Mouse (Mus musculus): ENCODE measurements around the gene Hectd4. TPM values are rescaled to one million over a fixed set of nuclear protein-coding genes. Genes with fewer than 3 reads are reported as not detected.
"Not testable (repeated sequence)": the region's sequence is repeated elsewhere in the genome, so short reads cannot be mapped to it uniquely, and the experiment has no call there.

Gene Hectd4
- polyA plus RNA-seq, 1 experiment from 2014 or later = 8.4 TPM

GRCm38 (mm10) chr5:121206984-121207383 lies 13.0 kb upstream of the Hectd4 start:
- H3K9ac ChIP-seq (replicated peaks) = 0 out of 2 replicates have a peak overlapping the region, but pooled peaks have one; percentile 99
- peak overlapping the region; percentile 65; the same call in 1 of the 2 replicates for H3K4me2 ChIP-seq
- peaks cover 65% of the 10 kb centered on the region for H3K36me3 ChIP-seq
- no peak overlapping the region for H3K27ac ChIP-seq
- no peaks in the 10 kb centered on the region for H3K27me3 ChIP-seq
- no peak overlapping the region for H3K4me3 ChIP-seq (replicated peaks)
- H3K9me3 ChIP-seq = no peaks in the 10 kb centered on the region
- H3K4me1 ChIP-seq (replicated peaks) = peaks cover 21% of the 10 kb centered on the region
- WGBS = 89% methylated on average over 3 of the region's 3 CpGs
- ATAC-seq (ENCODE audit: insufficient number of reproducible peaks, insufficient read depth, low FRiP score, low TSS enrichment, low read depth) = no peak

GRCm38 (mm10) chr5:121209755-121210600 lies 10.0 kb upstream of the Hectd4 start:
- WGBS = 92% methylated on average over 9 of the region's 9 CpGs
- H3K27me3 ChIP-seq = no peaks in the 10 kb centered on the region

DNA sequence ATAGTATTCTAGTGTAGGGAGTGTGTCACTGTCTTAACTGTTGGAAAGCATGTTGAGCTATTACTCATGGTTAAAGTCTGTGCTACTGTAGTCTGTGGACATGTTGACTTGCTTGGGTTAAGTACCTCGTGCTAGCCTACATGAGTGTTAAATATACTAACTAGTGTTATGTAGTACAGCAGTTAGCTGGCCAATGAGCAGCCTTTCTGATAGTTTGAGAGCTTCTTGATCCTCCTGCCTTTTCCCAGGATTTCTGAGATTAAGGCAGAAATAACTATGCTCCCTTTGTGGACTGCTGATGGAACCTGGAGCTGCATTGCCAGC lies 9.5 kb upstream of the Hectd4 start:
- peaks cover 20% of the 10 kb centered on the region for H3K4me1 ChIP-seq (replicated peaks)
- WGBS = 77% methylated on average over 1 of the region's 1 CpGs
- H3K9ac ChIP-seq (replicated peaks) = no peak overlapping the region
- H3K36me3 ChIP-seq = peaks cover 75% of the 10 kb centered on the region
- no peak overlapping the region for H3K4me2 ChIP-seq
- H3K9me3 ChIP-seq = no peaks in the 10 kb centered on the region
- no peak overlapping the region for H3K27ac ChIP-seq
- H3K27me3 ChIP-seq = no peaks in the 10 kb centered on the region
- H3K4me3 ChIP-seq (replicated peaks) = no peak overlapping the region
- ATAC-seq (ENCODE audit: insufficient number of reproducible peaks, insufficient read depth, low FRiP score, low TSS enrichment, low read depth) = no peak

More at GRCm38 (mm10) chr5:121209755-121210600, 10.0 kb upstream of the Hectd4 start:
- no peak overlapping the region for H3K27ac ChIP-seq
- no peak overlapping the region for H3K4me2 ChIP-seq
- peaks cover 21% of the 10 kb centered on the region for H3K4me1 ChIP-seq (replicated peaks)
- no peaks in the 10 kb centered on the region for H3K9me3 ChIP-seq
- no peak for ATAC-seq (ENCODE audit: insufficient number of reproducible peaks, insufficient read depth, low FRiP score, low TSS enrichment, low read depth)
- no peak overlapping the region for H3K9ac ChIP-seq (replicated peaks)
- no peak overlapping the region for H3K4me3 ChIP-seq (replicated peaks)
- H3K36me3 ChIP-seq = peaks cover 76% of the 10 kb centered on the region

- no peaks in the 10 kb centered on the region for H3K9me3 ChIP-seq
- no peak for ATAC-seq (ENCODE audit: insufficient number of reproducible peaks, insufficient read depth, low FRiP score, low TSS enrichment, low read depth)
- no peak overlapping the region for H3K9ac ChIP-seq (replicated peaks)
- peaks cover 4% of the 10 kb centered on the region; the same call in 1 of the 2 replicates for H3K4me1 ChIP-seq (replicated peaks)
- peaks cover 60% of the 10 kb centered on the region for H3K36me3 ChIP-seq
- no peak overlapping the region for H3K4me2 ChIP-seq
- 88% methylated on average over 6 of the region's 6 CpGs for WGBS
- no peak overlapping the region for H3K27ac ChIP-seq
- H3K27me3 ChIP-seq = no peaks in the 10 kb centered on the region
- no peak overlapping the region for H3K4me3 ChIP-seq (replicated peaks)
Observed at GRCm38 (mm10) chr5:121212108-121212507, 7.9 kb upstream of the Hectd4 start.

DNA sequence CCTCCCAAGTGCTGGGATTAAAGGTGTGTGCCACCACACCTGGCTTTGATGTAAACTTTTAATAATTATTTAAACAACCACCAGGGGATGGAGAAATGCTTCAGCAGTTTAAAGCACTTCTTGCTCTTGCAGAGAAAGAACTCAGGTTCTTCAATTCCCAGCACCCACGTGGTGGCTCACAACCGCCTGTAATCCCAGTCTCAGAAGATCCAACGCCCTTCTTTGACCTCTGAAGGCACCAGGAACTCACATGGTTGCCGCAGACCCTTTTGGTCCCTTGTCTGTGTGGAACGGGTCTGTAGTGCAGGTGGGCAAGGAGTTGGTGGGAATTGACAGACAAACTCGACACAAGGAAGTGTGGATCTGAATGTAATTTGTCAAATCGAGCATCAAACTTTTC lies 5.3 kb upstream of the Hectd4 start:
- no peak for ATAC-seq (ENCODE audit: insufficient number of reproducible peaks, insufficient read depth, low FRiP score, low TSS enrichment, low read depth)
- Histone ChIP-seq H3K27me3 (no peaks in the 10 kb centered on the region), H3K9me3 (no peaks in the 10 kb centered on the region), H3K4me2 (no peak overlapping the region), H3K4me3 (replicated peaks) (no peak overlapping the region), H3K9ac (replicated peaks) (no peak overlapping the region), H3K4me1 (replicated peaks) (no peaks in the 10 kb centered on the region), H3K36me3 (peaks cover 34% of the 10 kb centered on the region), H3K27ac (no peak overlapping the region)
- WGBS = 57% methylated on average over 7 of the region's 7 CpGs

GRCm38 (mm10) chr5:121215380-121216125 lies 4.5 kb upstream of the Hectd4 start:
- Histone ChIP-seq H3K9me3 (no peaks in the 10 kb centered on the region), H3K27me3 (no peaks in the 10 kb centered on the region), H3K9ac (replicated peaks) (no peak overlapping the region), H3K36me3 (peaks cover 25% of the 10 kb centered on the region), H3K27ac (no peak overlapping the region), H3K4me1 (replicated peaks) (no peaks in the 10 kb centered on the region), H3K4me2 (no peak overlapping the region), H3K4me3 (replicated peaks) (no peak overlapping the region)
- ATAC-seq (ENCODE audit: insufficient number of reproducible peaks, insufficient read depth, low FRiP score, low TSS enrichment, low read depth) = no peak
- WGBS = 52% methylated on average over 13 of the region's 13 CpGs

GRCm38 (mm10) chr5:121216126-121216446 lies 3.9 kb upstream of the Hectd4 start:
- H3K9me3 ChIP-seq = no peaks in the 10 kb centered on the region
- H3K4me1 ChIP-seq (replicated peaks) = peaks cover 2% of the 10 kb centered on the region
- no peaks in the 10 kb centered on the region for H3K27me3 ChIP-seq
- WGBS = 84% methylated on average over 12 of the region's 12 CpGs
- no peak overlapping the region for H3K4me3 ChIP-seq (replicated peaks)
- no peak for ATAC-seq (ENCODE audit: insufficient number of reproducible peaks, insufficient read depth, low FRiP score, low TSS enrichment, low read depth)
- no peak overlapping the region for H3K27ac ChIP-seq
- H3K4me2 ChIP-seq = no peak overlapping the region
- H3K36me3 ChIP-seq = peaks cover 20% of the 10 kb centered on the region
- H3K9ac ChIP-seq (replicated peaks) = no peak overlapping the region

DNA sequence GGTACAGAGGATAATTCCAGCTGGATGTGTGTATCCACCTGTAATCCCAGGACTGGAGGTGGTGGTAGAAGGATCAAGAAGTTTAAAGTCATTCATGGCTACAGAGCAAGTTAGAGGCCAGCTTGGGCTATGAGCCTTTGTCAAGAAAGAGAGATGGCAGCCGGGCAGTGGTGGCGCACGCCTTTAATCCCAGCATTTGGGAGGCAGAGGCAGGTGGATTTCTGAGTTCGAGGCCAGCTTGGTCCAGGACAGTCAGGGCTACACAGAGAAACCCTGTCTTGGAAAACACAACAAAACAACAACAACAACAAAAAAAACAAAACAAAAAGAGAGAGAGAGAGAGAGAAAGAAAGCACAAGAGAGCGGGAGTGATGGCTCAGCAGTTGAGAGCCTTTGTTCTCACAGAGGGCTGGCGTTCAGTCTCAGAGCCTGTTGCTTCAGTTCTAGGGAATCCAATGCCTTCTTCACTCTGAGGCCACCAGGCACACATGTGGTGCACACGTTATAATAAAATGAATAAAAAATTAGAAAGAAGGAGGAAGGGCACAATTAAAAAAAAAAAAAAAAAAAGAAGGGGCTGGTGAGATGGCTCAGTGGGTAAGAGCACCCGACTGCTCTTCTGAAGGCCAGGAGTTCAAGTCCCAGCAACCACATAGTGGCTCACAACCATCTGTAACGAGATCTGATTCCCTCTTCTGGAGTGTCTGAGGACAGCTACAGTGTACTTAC lies 3.3 kb upstream of the Hectd4 start:
- not testable (repeated sequence) for H3K27me3 ChIP-seq; H3K4me3 ChIP-seq (replicated peaks); H3K4me2 ChIP-seq; H3K4me1 ChIP-seq (replicated peaks); ATAC-seq (ENCODE audit: insufficient number of reproducible peaks, insufficient read depth, low FRiP score, low TSS enrichment, low read depth); H3K9ac ChIP-seq (replicated peaks); H3K9me3 ChIP-seq; H3K27ac ChIP-seq
- peaks cover 13% of the 10 kb centered on the region for H3K36me3 ChIP-seq
- 81% methylated on average over 9 of the region's 9 CpGs for WGBS

DNA sequence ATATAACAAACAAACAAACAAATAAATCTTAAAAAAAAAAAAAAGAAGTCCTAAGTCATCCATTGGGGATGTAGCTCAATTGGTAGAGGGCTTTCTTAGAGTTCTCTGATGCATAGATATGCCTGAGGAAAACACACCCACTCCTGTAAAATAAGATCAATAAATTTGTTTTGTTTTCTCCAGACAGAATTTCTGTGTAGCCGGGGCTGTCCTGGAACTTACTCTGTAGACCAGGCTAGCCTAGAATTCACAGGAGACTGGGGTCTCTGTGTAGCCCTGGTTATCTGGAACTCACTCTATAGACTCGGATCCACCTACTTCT lies 2.7 kb upstream of the Hectd4 start:
- no peak overlapping the region for H3K4me3 ChIP-seq (replicated peaks)
- H3K9ac ChIP-seq (replicated peaks) = no peak overlapping the region
- 78% methylated on average over 2 of the region's 2 CpGs for WGBS
- H3K4me2 ChIP-seq = no peak overlapping the region
- no peaks in the 10 kb centered on the region for H3K27me3 ChIP-seq
- H3K9me3 ChIP-seq = no peaks in the 10 kb centered on the region
- ATAC-seq (ENCODE audit: insufficient number of reproducible peaks, insufficient read depth, low FRiP score, low TSS enrichment, low read depth) = no peak
- H3K36me3 ChIP-seq = peaks cover 8% of the 10 kb centered on the region
- H3K27ac ChIP-seq = no peak overlapping the region
- H3K4me1 ChIP-seq (replicated peaks) = peaks cover 10% of the 10 kb centered on the region

GRCm38 (mm10) chr5:121219190-121219589 lies 829 bp upstream of the Hectd4 start:
- Histone ChIP-seq H3K9ac (replicated peaks) (no peak overlapping the region), H3K9me3 (no peaks in the 10 kb centered on the region), H3K27me3 (no peaks in the 10 kb centered on the region), H3K4me1 (replicated peaks) (peaks cover 10% of the 10 kb centered on the region), H3K4me2 (no peak overlapping the region), H3K4me3 (replicated peaks) (no peak overlapping the region), H3K36me3 (no peaks in the 10 kb centered on the region), H3K27ac (no peak overlapping the region)
- 81% methylated on average over 1 of the region's 1 CpGs for WGBS
- no peak for ATAC-seq (ENCODE audit: insufficient number of reproducible peaks, insufficient read depth, low FRiP score, low TSS enrichment, low read depth)

- peak overlapping the region; percentile 87 for H3K9ac ChIP-seq (replicated peaks)
- no peaks in the 10 kb centered on the region for H3K9me3 ChIP-seq
- ATAC-seq (ENCODE audit: insufficient number of reproducible peaks, insufficient read depth, low FRiP score, low TSS enrichment, low read depth) = 0 out of 2 replicates have a peak, but pooled peaks have one; percentile 29
- peaks cover 10% of the 10 kb centered on the region for H3K4me1 ChIP-seq (replicated peaks)
- WGBS = 1% methylated on average over 33 of the region's 38 CpGs
- H3K4me3 ChIP-seq (replicated peaks) = peak overlapping the region; percentile 88
- no peaks in the 10 kb centered on the region for H3K36me3 ChIP-seq
- no peaks in the 10 kb centered on the region for H3K27me3 ChIP-seq
- H3K27ac ChIP-seq = peak overlapping the region; percentile 74; the same call in 1 of the 2 replicates
- H3K4me2 ChIP-seq = peak overlapping the region; percentile 95
Observed at GRCm38 (mm10) chr5:121220732-121221301, 798 bp downstream of the Hectd4 start.
